ENCODE assay signal across 8 mouse cellular contexts in the genomic region with DNA sequence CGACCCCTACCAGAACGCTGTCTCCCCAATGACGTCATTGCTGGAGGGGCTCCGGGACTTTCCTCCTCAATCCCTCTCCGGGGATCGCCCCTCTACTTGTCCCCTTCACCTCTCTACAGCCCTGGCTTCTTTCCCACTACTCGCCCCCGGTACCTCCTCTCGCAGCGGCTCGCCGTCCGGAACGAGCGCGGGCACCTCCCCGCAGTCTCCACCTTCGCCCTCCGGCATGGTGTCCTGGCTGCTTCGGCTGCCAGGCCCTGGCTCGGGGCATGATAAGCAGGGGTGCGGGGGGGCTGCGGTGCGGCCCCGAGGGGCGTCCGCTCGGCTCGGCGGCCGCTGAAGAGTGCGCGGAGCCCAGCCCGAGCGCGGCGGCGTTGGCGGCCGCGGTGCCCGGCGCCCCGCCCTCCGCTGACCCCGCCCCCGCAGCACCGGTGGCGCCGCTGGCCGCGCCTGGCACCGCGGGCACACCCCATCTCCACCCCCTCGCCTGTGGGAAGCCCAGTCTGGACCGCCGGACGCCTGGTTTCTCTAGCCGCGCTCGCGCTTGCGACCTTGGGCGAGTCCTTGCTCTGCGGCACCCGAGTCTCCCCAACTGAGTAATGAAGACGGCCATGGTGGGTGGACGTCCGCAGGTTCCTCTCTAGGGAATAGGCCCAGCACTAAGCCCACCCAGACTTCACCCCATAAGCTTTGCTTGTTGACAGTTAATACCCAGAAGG. TPM values are rescaled to one million over a fixed set of nuclear protein-coding genes. Genes with fewer than 3 reads are reported as not detected.
DNase-seq lines count a peak whose midpoint lies in the region; ATAC-seq and TF ChIP-seq lines count a peak whose summit lies in the region.

TSS of gene Tmem151a (minus strand) at position 387 of the 719 bp plus-strand sequence.

- TF ChIP-seq EP300 in liver, embryonic 14.5 days (IDR thresholded peaks at IDR 0.05; ENCODE audit: low read depth): no peak

- no peak within 1 kb of the TSS; the same call in 1 of the 2 replicates for H3K9ac ChIP-seq in lung, embryonic 14.5 days
- peak within 1 kb of the TSS; percentile 66 for H3K9ac ChIP-seq in forebrain, embryonic 15.5 days (replicated peaks)
- 0 out of 2 replicates have a peak within 1 kb of the TSS, but pooled peaks have one; percentile 32 for H3K9ac ChIP-seq in kidney, postnatal 0 days (ENCODE audit: low read depth, low read length)
- H3K9ac ChIP-seq in liver, embryonic 14.5 days (replicated peaks): no peak within 1 kb of the TSS

- peaks cover 58% of the 10 kb centered on the region for H3K27me3 ChIP-seq in lung, embryonic 14.5 days (ENCODE audit: insufficient read depth, low read length)
- H3K27me3 ChIP-seq in forebrain, embryonic 15.5 days: peaks cover 63% of the 10 kb centered on the region
- H3K27me3 ChIP-seq in kidney, postnatal 0 days (ENCODE audit: insufficient read depth, low read length): peaks cover 31% of the 10 kb centered on the region; the same call in 1 of the 2 replicates
- H3K27me3 ChIP-seq in liver, embryonic 14.5 days (ENCODE audit: control insufficient read depth, insufficient read depth, low read length): peaks cover 62% of the 10 kb centered on the region
- H3K27me3 ChIP-seq in splenic B cell, adult 2 months (ENCODE audit: control insufficient read depth, insufficient read depth, low read length, poor library complexity, severe bottlenecking): no peaks in the 10 kb centered on the region

- TF ChIP-seq POLR2A in brain, embryonic 14.5 days (IDR thresholded peaks at IDR 0.05; ENCODE audit: borderline replicate concordance, extremely low read depth, insufficient read depth, insufficient read length, poor library complexity, severe bottlenecking): no peak

- peak within 1 kb of the TSS; percentile 44 for H3K4me3 ChIP-seq in lung, embryonic 14.5 days (ENCODE audit: low read depth, low read length)
- H3K4me3 ChIP-seq in forebrain, embryonic 15.5 days: peak within 1 kb of the TSS; percentile 64
- H3K4me3 ChIP-seq in kidney, postnatal 0 days (replicated peaks; ENCODE audit: low read depth, low read length): peak within 1 kb of the TSS; percentile 41
- peak within 1 kb of the TSS; percentile 12 to 55; a peak in 3 of 4 replicates for H3K4me3 ChIP-seq in liver, embryonic 14.5 days (ENCODE audit: insufficient read depth in 1 of 2, low read depth in 2 of 2, low read length in 2 of 2)

- H3K36me3 ChIP-seq in lung, embryonic 14.5 days (ENCODE audit: insufficient read depth): peaks cover 10% of the 10 kb centered on the region; the same call in 1 of the 2 replicates
- peaks cover under 1% of the 10 kb centered on the region; the same call in 1 of the 2 replicates for H3K36me3 ChIP-seq in forebrain, embryonic 15.5 days
- no peaks in the 10 kb centered on the region for H3K36me3 ChIP-seq in kidney, postnatal 0 days (ENCODE audit: insufficient read depth, low read length)
- H3K36me3 ChIP-seq in liver, embryonic 14.5 days (replicated peaks; ENCODE audit: control insufficient read depth, insufficient read depth, low read depth): no peaks in the 10 kb centered on the region
- no peaks in the 10 kb centered on the region for H3K36me3 ChIP-seq in splenic B cell, adult 2 months (ENCODE audit: control insufficient read depth, insufficient read depth, low read length, poor library complexity, severe bottlenecking)

- no peak for TF ChIP-seq CTCF in lung, embryonic 14.5 days (IDR thresholded peaks at IDR 0.05; ENCODE audit: low read depth)
- TF ChIP-seq CTCF in brain, embryonic 14.5 days (IDR thresholded peaks at IDR 0.05; ENCODE audit: borderline replicate concordance, extremely low read depth, insufficient read depth, insufficient read length): no peak
- TF ChIP-seq CTCF in kidney, postnatal 0 days (IDR thresholded peaks at IDR 0.05; ENCODE audit: low read depth): no peak
- no peak for TF ChIP-seq CTCF in liver, embryonic 14.5 days (IDR thresholded peaks at IDR 0.05; ENCODE audit: low read depth)

- H3K9me3 ChIP-seq in lung, embryonic 14.5 days (ENCODE audit: low read depth, low read length): no peaks in the 10 kb centered on the region
- no peaks in the 10 kb centered on the region for H3K9me3 ChIP-seq in forebrain, embryonic 15.5 days
- no peaks in the 10 kb centered on the region for H3K9me3 ChIP-seq in kidney, postnatal 0 days (replicated peaks; ENCODE audit: low read length)
- H3K9me3 ChIP-seq in liver, embryonic 14.5 days (ENCODE audit: control insufficient read depth, low read length): no peaks in the 10 kb centered on the region

- ATAC-seq in lung, embryonic 14.5 days (ENCODE audit: insufficient read depth): no peak
- no peak for ATAC-seq in forebrain, embryonic 15.5 days (replicated peaks)
- no peak for ATAC-seq in kidney, postnatal 0 days (replicated peaks; ENCODE audit: low FRiP score, low read depth)
- no peak for ATAC-seq in liver, embryonic 14.5 days (ENCODE audit: insufficient read depth)
- no peak for ATAC-seq in monocyte, adult 5-6 weeks (replicated peaks; ENCODE audit: insufficient number of reproducible peaks, low FRiP score, low TSS enrichment, poor library complexity, severe bottlenecking)

- under 1% methylated on average over 69 of the region's 69 CpGs for WGBS in lung, embryonic 14.5 days
- WGBS in forebrain, embryonic 15.5 days: under 1% methylated on average over 60 of the region's 69 CpGs
- under 1% methylated on average over 64 of the region's 69 CpGs for WGBS in kidney, postnatal 0 days
- WGBS in liver, embryonic 14.5 days (ENCODE audit: insufficient replicate concordance): 1% methylated on average over 69 of the region's 69 CpGs

- no peak within 1 kb of the TSS for H3K27ac ChIP-seq in lung, embryonic 14.5 days (ENCODE audit: low read depth)
- no peak within 1 kb of the TSS for H3K27ac ChIP-seq in forebrain, embryonic 15.5 days (replicated peaks)
- no peak within 1 kb of the TSS for H3K27ac ChIP-seq in kidney, postnatal 0 days
- H3K27ac ChIP-seq in liver, embryonic 14.5 days: no peak within 1 kb of the TSS

- H3K4me2 ChIP-seq in lung, embryonic 14.5 days: peak within 1 kb of the TSS; percentile 76
- H3K4me2 ChIP-seq in forebrain, embryonic 15.5 days (replicated peaks): peak within 1 kb of the TSS; percentile 93
- peak within 1 kb of the TSS; percentile 84 for H3K4me2 ChIP-seq in kidney, postnatal 0 days (ENCODE audit: low read length)
- peak within 1 kb of the TSS; percentile 75 for H3K4me2 ChIP-seq in liver, embryonic 14.5 days (ENCODE audit: low read depth)

- no peak for DNase-seq in lung, embryonic 14.5 days
- no peak for DNase-seq in lung, postnatal 14 days
- DNase-seq in brain, embryonic 14.5 days (ENCODE audit: low read depth): no peak
- DNase-seq in kidney, postnatal 0 days (ENCODE audit: low spot score): no peak
- no peak for DNase-seq in liver, embryonic 14.5 days (ENCODE audit: low read depth in 3 of 3, low spot score in 3 of 3)
- peak; percentile 42 for DNase-seq in splenic B cell, adult 2 months (ENCODE audit: low read depth, low spot score)

- H3K4me1 ChIP-seq in lung, embryonic 14.5 days (ENCODE audit: insufficient read depth): peaks cover 8% of the 10 kb centered on the region; the same call in 1 of the 2 replicates
- H3K4me1 ChIP-seq in forebrain, embryonic 15.5 days: peaks cover 34% of the 10 kb centered on the region
- peaks cover 4% of the 10 kb centered on the region; the same call in 1 of the 2 replicates for H3K4me1 ChIP-seq in kidney, postnatal 0 days (replicated peaks; ENCODE audit: insufficient read depth, low read length)
- peaks cover 10% of the 10 kb centered on the region in 2 experiments for H3K4me1 ChIP-seq in liver, embryonic 14.5 days (replicated peaks; ENCODE audit: control insufficient read depth in 2 of 2, insufficient read depth in 2 of 2, low read length in 1 of 2)

RNA-seq across cellular contexts. Expression of gene Tmem151a, which starts in this region (rescaled TPM):
- polyA plus RNA-seq in lung, embryonic 14.5 days (2014; fragmentation: Nextera tagmentation; extraction: Ambion mirVana): 3.1 and 4.4 TPM in 2 replicates
- polyA plus RNA-seq in brain, embryonic 14.5 days (2012; rRNA removed): 6.8 and 10.7 TPM in 2 replicates
- 7.9 and 8.3 TPM in 2 replicates for polyA plus RNA-seq in forebrain, embryonic 15.5 days (2015; fragmentation: Nextera tagmentation; extraction: Ambion mirVana)
- 1.4 and 2.1 TPM in 2 replicates for polyA plus RNA-seq in kidney, postnatal 0 days (2015; fragmentation: Nextera tagmentation; extraction: Ambion mirVana)
- 0.18 and 0.21 TPM in 2 replicates for polyA plus RNA-seq in liver, embryonic 14.5 days (2012; rRNA removed)
- polyA plus RNA-seq in liver, embryonic 14.5 days (2014; fragmentation: Nextera tagmentation; extraction: Ambion mirVana): 0.25 and 0.28 TPM in 2 replicates
- total RNA-seq in monocyte, adult 5-6 weeks (2017): 0.67 to 7.8 TPM (median 3.3 TPM) in 3 replicates

Comparison
In these comparisons a context has a peak if more than half of its experiments do, and no peak if none do; other contexts are left out.
1. H3K9ac ChIP-seq: peak in forebrain, embryonic 15.5 days (single experiment) and kidney, postnatal 0 days (single experiment); none in lung, embryonic 14.5 days (single experiment) and liver, embryonic 14.5 days (single experiment).
2. Peak in every context shown above with its lines, with median percentiles within 50 percentile points of each other: H3K4me2 ChIP-seq and H3K4me3 ChIP-seq.